Mouse (Mus musculus): ENCODE data around the gene Slc15a1. TPM values are rescaled to one million over a fixed set of nuclear protein-coding genes. Genes with fewer than 3 reads are reported as not detected.

Gene Slc15a1
- total RNA-seq (2014; fragmentation: Nextera tagmentation) (not detected in 2 replicates), total RNA-seq (2017) (0.28 TPM in 1 of 2 replicates, not detected in the other)

- ATAC-seq (replicated peaks; ENCODE audit: low FRiP score, low TSS enrichment, poor library complexity, severe bottlenecking), result peak; percentile 42; the same call in 1 of the 2 replicates
Observed at GRCm38 (mm10) chr14:121504781-121505484, at the start of gene Slc15a1. Gene Slc15a1, minus strand, starts transcription at chr14:121505252.

GRCm38 (mm10) chr14:121553785-121554184, 48.7 kb upstream of the Slc15a1 start:
- ATAC-seq (replicated peaks; ENCODE audit: low FRiP score, low TSS enrichment, poor library complexity, severe bottlenecking), result no peak; the same call in 1 of the 2 replicates

GRCm38 (mm10) chr14:121552586-121552985, 47.5 kb upstream of the Slc15a1 start:
- no peak for ATAC-seq (replicated peaks; ENCODE audit: low FRiP score, low TSS enrichment, poor library complexity, severe bottlenecking)

- ATAC-seq (replicated peaks; ENCODE audit: low FRiP score, low TSS enrichment, poor library complexity, severe bottlenecking), result no peak
Observed at GRCm38 (mm10) chr14:121549834-121550233, 44.8 kb upstream of the Slc15a1 start.

GRCm38 (mm10) chr14:121547745-121548144, 42.7 kb upstream of the Slc15a1 start:
- ATAC-seq (replicated peaks; ENCODE audit: low FRiP score, low TSS enrichment, poor library complexity, severe bottlenecking), result no peak

GRCm38 (mm10) chr14:121546621-121547020, 41.6 kb upstream of the Slc15a1 start:
- no peak for ATAC-seq (replicated peaks; ENCODE audit: low FRiP score, low TSS enrichment, poor library complexity, severe bottlenecking)

GRCm38 (mm10) chr14:121545551-121546331, 40.7 kb upstream of the Slc15a1 start:
- ATAC-seq (replicated peaks; ENCODE audit: low FRiP score, low TSS enrichment, poor library complexity, severe bottlenecking), result no peak

GRCm38 (mm10) chr14:121541262-121541661, 36.2 kb upstream of the Slc15a1 start:
- ATAC-seq (replicated peaks; ENCODE audit: low FRiP score, low TSS enrichment, poor library complexity, severe bottlenecking), result no peak

GRCm38 (mm10) chr14:121534501-121534900, 29.4 kb upstream of the Slc15a1 start:
- no peak for ATAC-seq (replicated peaks; ENCODE audit: low FRiP score, low TSS enrichment, poor library complexity, severe bottlenecking)

- ATAC-seq (replicated peaks; ENCODE audit: low FRiP score, low TSS enrichment, poor library complexity, severe bottlenecking), result no peak
Observed at GRCm38 (mm10) chr14:121530853-121531252, 25.8 kb upstream of the Slc15a1 start.

GRCm38 (mm10) chr14:121527883-121528282, 22.8 kb upstream of the Slc15a1 start:
- ATAC-seq (replicated peaks; ENCODE audit: low FRiP score, low TSS enrichment, poor library complexity, severe bottlenecking), result no peak

- ATAC-seq (replicated peaks; ENCODE audit: low FRiP score, low TSS enrichment, poor library complexity, severe bottlenecking), result no peak
Observed at GRCm38 (mm10) chr14:121527201-121527600, 22.1 kb upstream of the Slc15a1 start.

- ATAC-seq (replicated peaks; ENCODE audit: low FRiP score, low TSS enrichment, poor library complexity, severe bottlenecking), result no peak
Observed at GRCm38 (mm10) chr14:121521709-121522108, 16.7 kb upstream of the Slc15a1 start.

GRCm38 (mm10) chr14:121516881-121517280, 11.8 kb upstream of the Slc15a1 start:
- ATAC-seq (replicated peaks; ENCODE audit: low FRiP score, low TSS enrichment, poor library complexity, severe bottlenecking), result no peak

- ATAC-seq (replicated peaks; ENCODE audit: low FRiP score, low TSS enrichment, poor library complexity, severe bottlenecking), result no peak
Observed at GRCm38 (mm10) chr14:121508929-121509328, 3.9 kb upstream of the Slc15a1 start.

- no peak for ATAC-seq (replicated peaks; ENCODE audit: low FRiP score, low TSS enrichment, poor library complexity, severe bottlenecking)
Observed at GRCm38 (mm10) chr14:121506336-121506735, 1.3 kb upstream of the Slc15a1 start.

- ATAC-seq (replicated peaks; ENCODE audit: low FRiP score, low TSS enrichment, poor library complexity, severe bottlenecking), result no peak
Observed at GRCm38 (mm10) chr14:121505485-121505860, 421 bp upstream of the Slc15a1 start.

- no peak for ATAC-seq (replicated peaks; ENCODE audit: low FRiP score, low TSS enrichment, poor library complexity, severe bottlenecking)
Observed at GRCm38 (mm10) chr14:121500577-121500976, 4.5 kb downstream of the Slc15a1 start.

GRCm38 (mm10) chr14:121499769-121500168, 5.3 kb downstream of the Slc15a1 start:
- ATAC-seq (replicated peaks; ENCODE audit: low FRiP score, low TSS enrichment, poor library complexity, severe bottlenecking), result no peak

GRCm38 (mm10) chr14:121497800-121498199, 7.3 kb downstream of the Slc15a1 start:
- ATAC-seq (replicated peaks; ENCODE audit: low FRiP score, low TSS enrichment, poor library complexity, severe bottlenecking), result no peak

GRCm38 (mm10) chr14:121495741-121496140, 9.3 kb downstream of the Slc15a1 start:
- no peak for ATAC-seq (replicated peaks; ENCODE audit: low FRiP score, low TSS enrichment, poor library complexity, severe bottlenecking)

Measured in megakaryocyte-erythroid progenitor cell, adult 5-6 weeks (primary cell).